In the genomic region with DNA sequence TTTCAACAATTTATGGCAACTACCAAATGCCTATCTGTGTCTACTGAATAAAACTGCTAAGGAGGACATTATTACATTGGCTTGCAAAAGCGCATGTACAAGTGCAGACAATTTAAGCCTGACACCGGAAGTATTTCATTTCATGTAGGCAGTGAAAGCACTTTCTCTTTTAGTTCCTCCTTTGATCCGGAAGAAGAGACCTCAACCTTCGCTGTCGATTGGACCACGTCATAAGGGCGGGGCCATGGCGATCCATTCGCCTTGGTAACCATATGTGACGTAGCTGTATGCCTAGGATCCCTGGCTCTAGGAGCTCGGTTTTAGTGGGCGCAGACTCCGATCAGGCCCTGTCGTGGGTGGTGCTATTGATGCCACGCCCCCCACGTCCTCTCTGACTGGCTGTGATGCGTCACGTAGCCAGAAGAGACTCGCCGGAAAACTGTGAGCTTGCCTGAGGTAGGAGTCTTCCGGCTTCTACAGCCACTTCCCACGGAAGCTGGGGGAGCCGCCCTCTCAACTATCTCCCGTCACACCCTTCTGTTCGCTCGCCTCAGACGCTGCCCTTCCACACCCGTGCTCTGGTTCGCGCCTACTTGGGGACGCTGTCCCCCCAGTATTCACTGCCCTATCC, we compare ENCODE assay signal across 8 mouse cellular contexts. TPM values are rescaled to one million over a fixed set of nuclear protein-coding genes. Genes with fewer than 3 reads are reported as not detected.
DNase-seq lines count a peak whose midpoint lies in the region; ATAC-seq and TF ChIP-seq lines count a peak whose summit lies in the region.

No protein-coding gene starts in this region.

- peak; percentile 100 for DNase-seq in 3T3-L1 (ENCODE audit: low read depth, low spot score)
- peak; percentile 69 to 90 for DNase-seq in adrenal gland, postnatal 4 days (ENCODE audit: low spot score in 2 of 2)
- peak; percentile 99 for DNase-seq in embryonic facial prominence, embryonic 14.5 days (ENCODE audit: low spot score)
- peak; percentile 93 to 98 for DNase-seq in heart, adult 2 months
- DNase-seq in kidney, adult 8-10 months = peak; percentile 97 to 98
- DNase-seq in spleen, postnatal 10 days (ENCODE audit: low spot score in 2 of 2) = peak; percentile 81 to 95

- no peaks in the 10 kb centered on the region for H3K4me1 ChIP-seq in embryonic facial prominence, embryonic 14.5 days (ENCODE audit: control insufficient read depth, insufficient read depth, low read length)
- H3K4me1 ChIP-seq in heart, adult 2 months (ENCODE audit: control insufficient read depth, insufficient read depth, low read length) = no peaks in the 10 kb centered on the region
- H3K4me1 ChIP-seq in limb, embryonic 13.5 days = no peaks in the 10 kb centered on the region
- H3K4me1 ChIP-seq in midbrain, embryonic 16.5 days (ENCODE audit: control insufficient read depth, insufficient read depth, low read length) = peaks cover 2% of the 10 kb centered on the region; the same call in 1 of the 2 replicates

- peak overlapping the region; percentile 95 for H3K27ac ChIP-seq in embryonic facial prominence, embryonic 14.5 days (replicated peaks; ENCODE audit: low read depth, low read length)
- H3K27ac ChIP-seq in heart, adult 2 months = peak overlapping the region; percentile 96
- peak overlapping the region; percentile 89 for H3K27ac ChIP-seq in limb, embryonic 13.5 days
- peak overlapping the region; percentile 91 for H3K27ac ChIP-seq in midbrain, embryonic 16.5 days (ENCODE audit: low read length)

- peaks cover 8% of the 10 kb centered on the region; the same call in 1 of the 2 replicates for H3K9me3 ChIP-seq in embryonic facial prominence, embryonic 14.5 days (ENCODE audit: control insufficient read depth, low read length)
- no peaks in the 10 kb centered on the region for H3K9me3 ChIP-seq in limb, embryonic 13.5 days
- H3K9me3 ChIP-seq in midbrain, embryonic 16.5 days (replicated peaks; ENCODE audit: control insufficient read depth, low read length, poor library complexity, severe bottlenecking) = peaks cover 4% of the 10 kb centered on the region

- TF ChIP-seq EP300 in heart, adult 2 months (IDR thresholded peaks at IDR 0.05; ENCODE audit: insufficient read depth, low read depth, low read length) = peak; percentile 11; the same call in 1 of the 2 replicates

- peak; percentile 98 for ATAC-seq in embryonic facial prominence, embryonic 14.5 days (ENCODE audit: low read depth)
- ATAC-seq in limb, embryonic 13.5 days (ENCODE audit: low FRiP score, low read depth) = peak; percentile 99
- ATAC-seq in midbrain, embryonic 16.5 days = peak; percentile 99

- H3K4me3 ChIP-seq in embryonic facial prominence, embryonic 14.5 days (ENCODE audit: low read depth, low read length) = peak overlapping the region; percentile 63
- peak overlapping the region; percentile 58 for H3K4me3 ChIP-seq in heart, adult 2 months
- peak overlapping the region; percentile 62 for H3K4me3 ChIP-seq in limb, embryonic 13.5 days
- H3K4me3 ChIP-seq in midbrain, embryonic 16.5 days (ENCODE audit: low read depth, low read length) = peak overlapping the region; percentile 73

- WGBS in embryonic facial prominence, embryonic 14.5 days = 3% methylated on average over 29 of the region's 31 CpGs
- whole genome bisulfite sequencing in heart, adult 2 months = under 1% methylated on average over 31 of the region's 31 CpGs
- 1% methylated on average over 31 of the region's 31 CpGs for whole genome bisulfite sequencing in limb, embryonic 13.5 days
- 2% methylated on average over 31 of the region's 31 CpGs for WGBS in midbrain, embryonic 16.5 days

- TF ChIP-seq POLR2A in heart, adult 2 months (IDR thresholded peaks at IDR 0.05; ENCODE audit: insufficient read depth, low read depth, low read length) = peak; percentile 89

- H3K27me3 ChIP-seq in embryonic facial prominence, embryonic 14.5 days (replicated peaks; ENCODE audit: control insufficient read depth, insufficient read depth, low read length) = no peaks in the 10 kb centered on the region
- H3K27me3 ChIP-seq in heart, adult 2 months (ENCODE audit: control insufficient read depth, insufficient read depth, low read length) = no peaks in the 10 kb centered on the region
- no peaks in the 10 kb centered on the region for H3K27me3 ChIP-seq in limb, embryonic 13.5 days
- no peaks in the 10 kb centered on the region for H3K27me3 ChIP-seq in midbrain, embryonic 16.5 days (ENCODE audit: control insufficient read depth, insufficient read depth, low read depth, low read length)

- peak overlapping the region; percentile 60 for H3K4me2 ChIP-seq in embryonic facial prominence, embryonic 14.5 days (ENCODE audit: low read depth, low read length)
- H3K4me2 ChIP-seq in limb, embryonic 13.5 days (replicated peaks) = peak overlapping the region; percentile 67
- peak overlapping the region; percentile 76 for H3K4me2 ChIP-seq in midbrain, embryonic 16.5 days (ENCODE audit: low read length)

- H3K36me3 ChIP-seq in embryonic facial prominence, embryonic 14.5 days (ENCODE audit: control insufficient read depth, insufficient read depth, low read length) = no peaks in the 10 kb centered on the region
- H3K36me3 ChIP-seq in heart, adult 2 months (ENCODE audit: control insufficient read depth, insufficient read depth, low read length) = peaks cover 2% of the 10 kb centered on the region; the same call in 1 of the 2 replicates
- no peaks in the 10 kb centered on the region for H3K36me3 ChIP-seq in limb, embryonic 13.5 days
- no peaks in the 10 kb centered on the region for H3K36me3 ChIP-seq in midbrain, embryonic 16.5 days (ENCODE audit: control insufficient read depth, insufficient read depth, low read length)

- intact Hi-C loops in heart, adult 2 months (cut with DNase I) = loop anchor here (5.0 kb wide), 1 partner anchor 174 kb away; the partner anchor contains the start of genes Cept1 and Dram2

- peak overlapping the region; percentile 69 for H3K9ac ChIP-seq in embryonic facial prominence, embryonic 14.5 days (ENCODE audit: low read depth, low read length)
- H3K9ac ChIP-seq in heart, adult 2 months (ENCODE audit: low read depth, low read length) = peak overlapping the region; percentile 72
- H3K9ac ChIP-seq in limb, embryonic 13.5 days = peak overlapping the region; percentile 69
- H3K9ac ChIP-seq in midbrain, embryonic 16.5 days (ENCODE audit: low read depth, low read length) = peak overlapping the region; percentile 80

- no peaks in the 10 kb centered on the region for H3K79me2 ChIP-seq in heart, adult 2 months (replicated peaks; ENCODE audit: control insufficient read depth, insufficient read depth, low read length)

- TF ChIP-seq CTCF in heart, adult 2 months (IDR thresholded peaks at IDR 0.05) = no peak

RNA-seq across cellular contexts. Expression of gene Lrif1, which starts 36.7 kb away (rescaled TPM):
- total RNA-seq in adrenal gland, postnatal 4 days (2021) = 10 to 100 TPM; 33.4 to 35.6 TPM
- polyA plus RNA-seq in embryonic facial prominence, embryonic 14.5 days (2014; fragmentation: Nextera tagmentation; extraction: Ambion mirVana) = 12.4 and 16.8 TPM in 2 replicates
- total RNA-seq in heart, adult 2 months (2021) = 10 to 100 TPM in 1 of 2 experiments, 1 to 10 TPM in 1; 9.7 to 12.2 TPM
- polyA plus RNA-seq in heart, adult 2 months (2012; rRNA removed) = 2.6 and 3.1 TPM in 2 replicates
- polyA plus RNA-seq in limb, embryonic 13.5 days (2015; fragmentation: Nextera tagmentation; extraction: Ambion mirVana) = 14.1 and 14.3 TPM in 2 replicates
- 18.9 and 19.9 TPM in 2 replicates for polyA plus RNA-seq in midbrain, embryonic 16.5 days (2015; fragmentation: Nextera tagmentation; extraction: Ambion mirVana)

Comparison
In these comparisons a context has a peak if more than half of its experiments do, and no peak if none do; other contexts are left out.
1. Peak in every context shown above with its lines: DNase-seq, ATAC-seq, H3K4me3 ChIP-seq and H3K27ac ChIP-seq.